Mouse (Mus musculus) ES-Bruce4 (cell line): Measurements from ENCODE around the gene 6430628N08Rik. TPM values are rescaled to one million over a fixed set of nuclear protein-coding genes. Genes with fewer than 3 reads are reported as not detected.

ENCODE experiments used
- H3K27ac ChIP-seq: 2 replicates; pipeline ENCODE4 v1.5.1; 2012; ENCODE audit warnings: low read length, inconsistent platforms; ENCODE audit not compliant: insufficient read depth
- H3K27me3 ChIP-seq: 2 replicates; pipeline ENCODE4 v1.6.1; 2012; ENCODE audit warnings: mild to moderate bottlenecking, low read length, inconsistent platforms; ENCODE audit not compliant: control insufficient read depth, poor library complexity, insufficient read depth, severe bottlenecking
- H3K36me3 ChIP-seq: 2 replicates; pipeline ENCODE4 v1.6.1; 2012; ENCODE audit warnings: inconsistent platforms, mild to moderate bottlenecking, low read length, moderate library complexity; ENCODE audit not compliant: control insufficient read depth, poor library complexity, insufficient read depth, severe bottlenecking
- H3K4me1 ChIP-seq: one replicate; pipeline ENCODE4 v1.8.1; 2011; ENCODE audit warnings: low read length; ENCODE audit not compliant: control insufficient read depth, insufficient read depth
- H3K4me3 ChIP-seq: 2 replicates; pipeline ENCODE4 v1.5.1; 2011; ENCODE audit warnings: low read depth, mild to moderate bottlenecking, low read length
- H3K9ac ChIP-seq: 2 replicates; pipeline ENCODE4 v1.6.1; 2012; ENCODE audit warnings: low read depth, mild to moderate bottlenecking, inconsistent platforms; ENCODE audit not compliant: poor library complexity, severe bottlenecking
- H3K9me3 ChIP-seq: replicated peaks from 2 replicates; pipeline ENCODE4 v1.6.1; 2012; ENCODE audit warnings: mild to moderate bottlenecking, low read length, inconsistent platforms; ENCODE audit not compliant: control insufficient read depth, poor library complexity, insufficient read depth, severe bottlenecking
- CTCF ChIP-seq: IDR thresholded peaks from one replicate; pipeline ENCODE4 v1.8.1; 2011; ENCODE audit warnings: low read depth, low read length
- EP300 ChIP-seq: IDR thresholded peaks from 2 replicates; pipeline ENCODE4 v1.6.1; 2011; ENCODE audit warnings: low read depth, low read length; ENCODE audit not compliant: insufficient read depth
- POLR2A ChIP-seq: IDR thresholded peaks from one replicate; pipeline ENCODE4 v1.8.1; 2011; ENCODE audit warnings: low read length; ENCODE audit not compliant: insufficient read depth
- polyA plus RNA-seq: library from polyadenylated mRNA; stranded (reverse); fragments of >200 nt; gene quantifications from 2 replicates; pipeline ENCODE4 v1.2.4, GENCODE M21; 2011; ENCODE audit warnings: low read depth; ENCODE audit not compliant: missing spikeins, insufficient read depth, insufficient read length

6430628N08Rik gene
- polyA plus RNA-seq, 1 experiment = not detected

DNA sequence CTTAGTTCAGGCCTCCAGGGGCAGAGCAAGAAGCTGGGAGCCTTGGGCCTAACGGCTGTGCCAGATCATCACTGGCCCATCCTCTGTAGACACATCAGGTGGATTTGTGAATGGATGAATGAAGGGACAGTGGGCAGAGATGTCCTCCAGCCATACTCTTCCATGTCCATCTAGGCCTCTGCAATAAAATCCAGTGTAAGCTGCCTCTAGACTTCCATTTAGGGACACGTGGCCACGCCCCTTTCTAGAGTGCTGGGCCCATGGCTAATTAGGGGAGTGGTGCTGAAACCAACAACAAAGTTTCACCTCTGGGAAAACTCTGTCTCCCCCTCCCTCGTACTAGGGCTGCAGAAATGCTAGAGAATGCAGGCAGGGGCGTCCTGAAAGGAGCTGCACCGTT is 399 bp upstream of the 6430628N08Rik start:
- no peak overlapping the region for H3K27ac ChIP-seq
- H3K9ac ChIP-seq = no peak overlapping the region
- TF ChIP-seq EP300 (no peak), CTCF (no peak), POLR2A (no peak)
- no peaks in the 10 kb centered on the region for H3K4me1 ChIP-seq
- no peaks in the 10 kb centered on the region for H3K9me3 ChIP-seq
- H3K36me3 ChIP-seq = no peaks in the 10 kb centered on the region
- H3K4me3 ChIP-seq = peak overlapping the region; percentile 25
- H3K27me3 ChIP-seq = no peaks in the 10 kb centered on the region

DNA sequence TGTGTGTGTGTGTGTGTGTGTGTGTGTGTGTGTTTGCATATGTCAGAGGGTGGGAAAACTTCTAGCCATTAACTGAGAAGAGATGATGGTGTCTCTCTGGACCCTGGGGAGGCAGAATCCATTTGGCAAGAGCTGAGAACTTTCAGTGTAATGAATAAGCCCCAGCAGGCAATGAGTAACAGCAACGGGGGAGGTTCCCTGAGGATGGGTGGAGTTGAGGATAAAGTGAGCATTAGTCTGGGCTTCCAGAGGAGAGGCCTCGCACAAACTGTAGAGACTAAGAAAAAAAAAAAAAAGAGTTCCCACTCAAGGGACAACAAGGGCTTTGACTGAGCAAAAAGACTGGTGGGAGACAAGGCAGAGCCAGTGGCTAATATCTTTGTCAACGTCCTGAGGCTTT is 3.8 kb downstream of the 6430628N08Rik start:
- Histone ChIP-seq H3K4me1 (no peaks in the 10 kb centered on the region), H3K36me3 (no peaks in the 10 kb centered on the region), H3K9ac (no peak overlapping the region), H3K4me3 (no peak overlapping the region), H3K27me3 (no peaks in the 10 kb centered on the region), H3K9me3 (no peaks in the 10 kb centered on the region), H3K27ac (no peak overlapping the region)
- TF ChIP-seq CTCF = no peak
- no peak for TF ChIP-seq POLR2A
- no peak for TF ChIP-seq EP300

DNA sequence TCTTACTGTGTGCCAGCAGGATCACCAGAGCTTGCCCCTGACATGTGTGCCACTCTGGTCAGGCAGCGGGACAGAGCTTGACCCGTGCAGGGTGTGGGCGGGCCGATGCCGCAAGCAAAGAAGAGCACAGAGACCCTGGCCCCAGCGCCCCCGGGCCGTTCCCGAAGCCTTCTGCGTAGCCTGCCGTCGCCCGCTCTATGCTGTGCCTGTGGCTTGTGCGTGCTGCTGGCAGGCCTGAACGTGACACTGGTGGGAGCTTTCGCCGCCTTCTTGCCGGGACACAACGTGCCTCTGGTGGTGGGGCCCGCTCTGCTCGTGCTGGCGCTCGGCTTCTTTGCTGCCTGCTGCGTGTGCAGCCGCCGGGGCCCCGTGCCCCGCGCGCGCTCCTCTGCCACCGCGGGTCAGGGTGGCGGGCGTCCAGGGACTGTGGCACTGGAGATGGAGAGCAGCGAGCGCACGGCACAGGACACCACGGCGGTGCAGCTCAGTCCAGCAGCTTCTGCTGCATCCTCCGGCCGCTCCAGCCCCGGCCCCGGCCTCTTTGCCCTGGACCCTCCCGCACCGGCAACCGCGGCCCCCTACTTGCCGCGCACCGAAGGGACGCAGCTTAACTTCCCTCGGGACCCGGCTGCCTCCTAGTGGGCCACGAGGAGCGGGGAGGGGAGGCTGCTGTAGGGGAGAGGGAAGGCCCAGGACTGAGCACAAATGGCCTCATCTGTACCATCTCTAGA is 7.6 kb downstream of the 6430628N08Rik start:
- Histone ChIP-seq H3K4me3 (peak overlapping the region; percentile 63), H3K9me3 (no peaks in the 10 kb centered on the region), H3K4me1 (no peaks in the 10 kb centered on the region), H3K36me3 (no peaks in the 10 kb centered on the region), H3K9ac (peak overlapping the region; percentile 36), H3K27ac (no peak overlapping the region), H3K27me3 (no peaks in the 10 kb centered on the region)
- TF ChIP-seq EP300 (no peak), POLR2A (no peak), CTCF (peak; percentile 53)

DNA sequence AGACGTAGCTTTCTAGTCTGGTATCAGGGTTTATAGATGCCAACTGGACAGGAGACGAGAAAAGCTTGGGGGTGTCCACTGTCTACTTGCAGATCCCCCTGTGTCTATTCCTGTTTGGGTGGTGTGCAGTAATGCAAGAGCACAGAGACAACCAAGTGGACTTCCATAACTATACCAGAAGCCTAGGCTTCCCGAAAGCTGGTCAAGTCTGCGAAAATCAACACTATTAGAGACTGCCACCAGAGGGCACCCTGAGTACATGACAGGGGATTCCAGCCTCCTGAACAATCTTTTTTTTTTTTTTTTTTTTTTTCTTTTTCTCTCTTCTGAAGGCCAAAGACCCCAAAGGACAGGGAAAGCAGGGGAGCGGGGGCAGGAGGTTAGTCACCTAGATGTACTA is 12.4 kb downstream of the 6430628N08Rik start:
- no peaks in the 10 kb centered on the region; the same call in 1 of the 2 replicates for H3K27me3 ChIP-seq
- H3K4me1 ChIP-seq = no peaks in the 10 kb centered on the region
- TF ChIP-seq EP300 (no peak), CTCF (peak; percentile 51), POLR2A (no peak)
- H3K27ac ChIP-seq = no peak overlapping the region
- no peaks in the 10 kb centered on the region for H3K36me3 ChIP-seq
- H3K9ac ChIP-seq = no peak overlapping the region
- no peak overlapping the region for H3K4me3 ChIP-seq
- H3K9me3 ChIP-seq = no peaks in the 10 kb centered on the region

DNA sequence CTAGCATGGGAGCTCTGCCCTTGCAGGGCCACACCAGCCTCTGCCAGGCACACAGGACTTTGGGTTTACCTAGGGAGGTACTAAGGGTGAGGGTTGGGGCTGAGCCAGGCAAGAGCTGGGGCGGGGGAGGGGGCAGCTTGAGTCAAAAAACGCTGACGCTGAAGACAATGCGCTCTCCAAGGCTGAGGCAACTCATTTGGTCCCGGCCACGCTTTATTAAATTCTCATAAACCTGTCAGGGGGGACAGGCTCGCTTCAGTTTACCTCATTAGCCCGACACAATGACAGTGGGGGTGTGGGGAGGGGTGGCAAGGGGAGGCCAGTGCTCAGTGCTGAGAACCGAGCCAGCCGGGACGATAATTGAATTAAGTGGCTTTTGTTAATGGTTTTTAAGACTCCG is 13.9 kb downstream of the 6430628N08Rik start:
- Histone ChIP-seq H3K4me1 (no peaks in the 10 kb centered on the region), H3K4me3 (no peak overlapping the region), H3K36me3 (no peaks in the 10 kb centered on the region), H3K27ac (no peak overlapping the region), H3K9ac (no peak overlapping the region), H3K27me3 (no peaks in the 10 kb centered on the region; the same call in 1 of the 2 replicates), H3K9me3 (no peaks in the 10 kb centered on the region)
- TF ChIP-seq CTCF (no peak), POLR2A (no peak), EP300 (no peak)

DNA sequence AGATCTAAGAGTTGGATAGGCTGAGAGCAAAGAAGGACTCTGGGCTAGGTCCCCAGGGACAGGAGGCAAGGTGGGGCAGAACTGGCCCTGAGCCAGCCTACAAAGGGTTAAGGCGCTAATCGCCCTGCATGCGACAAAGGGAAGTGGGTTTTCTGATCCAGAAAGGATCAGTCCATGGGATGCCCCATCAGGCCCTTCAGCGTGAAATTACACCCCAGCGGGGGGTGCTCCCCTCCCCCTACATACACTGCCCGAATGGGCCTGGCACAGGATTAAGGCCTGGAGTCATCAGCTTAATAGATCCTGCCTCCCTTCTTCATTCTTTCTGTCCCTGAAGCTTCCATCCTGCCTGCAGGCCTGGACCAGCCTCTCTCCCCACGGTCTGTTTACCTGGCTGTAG is 15.2 kb downstream of the 6430628N08Rik start:
- Histone ChIP-seq H3K36me3 (no peaks in the 10 kb centered on the region), H3K9ac (no peak overlapping the region), H3K4me1 (no peaks in the 10 kb centered on the region), H3K9me3 (no peaks in the 10 kb centered on the region), H3K4me3 (no peak overlapping the region), H3K27ac (no peak overlapping the region), H3K27me3 (no peaks in the 10 kb centered on the region; the same call in 1 of the 2 replicates)
- TF ChIP-seq EP300 (no peak), POLR2A (no peak), CTCF (no peak)
